Mouse (Mus musculus) limb, embryonic 13.5 days (tissue): Measurements from ENCODE around the gene Prpf40b. TPM values are rescaled to one million over a fixed set of nuclear protein-coding genes. Genes with fewer than 3 reads are reported as not detected.

Experiments used
- ATAC-seq: fragments of 200-750 bp; cut with Nextera tagmentation; 2 replicates; pipeline ENCODE4 v1.8.0; 2017; ENCODE audit warnings: low read depth, moderate number of reproducible peaks, moderate TSS enrichment; ENCODE audit not compliant: low FRiP score
- H3K27ac ChIP-seq: fragments of 300-500 bp; sonication (generic); 2 replicates; pipeline ENCODE4 v1.5.1; 2015; ENCODE audit warnings: inconsistent platforms, mild to moderate bottlenecking, moderate library complexity
- H3K27me3 ChIP-seq: fragments of 300-500 bp; sonication (generic); 2 replicates; pipeline ENCODE4 v1.6.1; 2015; ENCODE audit warnings: mild to moderate bottlenecking, inconsistent platforms
- H3K36me3 ChIP-seq: fragments of 300-500 bp; sonication (generic); 2 replicates; pipeline ENCODE4 v1.6.1; 2015; ENCODE audit warnings: inconsistent platforms, mild to moderate bottlenecking, moderate library complexity
- H3K4me1 ChIP-seq: fragments of 300-500 bp; sonication (generic); 2 replicates; pipeline ENCODE4 v1.6.1; 2015; ENCODE audit warnings: inconsistent platforms
- H3K4me2 ChIP-seq: fragments of 300-500 bp; sonication (generic); replicated peaks from 2 replicates; pipeline ENCODE4 v1.6.1; 2015; ENCODE audit warnings: inconsistent platforms, mild to moderate bottlenecking, moderate library complexity
- H3K4me3 ChIP-seq: fragments of 300-500 bp; sonication (generic); 2 replicates; pipeline ENCODE4 v1.5.1; 2015; ENCODE audit warnings: moderate library complexity, mild to moderate bottlenecking, inconsistent platforms
- H3K9ac ChIP-seq: fragments of 300-500 bp; sonication (generic); 2 replicates; pipeline ENCODE4 v1.6.1; 2015; ENCODE audit warnings: mild to moderate bottlenecking, inconsistent platforms
- H3K9me3 ChIP-seq: fragments of 300-500 bp; sonication (generic); 2 replicates; pipeline ENCODE4 v1.6.1; 2016; ENCODE audit warnings: inconsistent platforms
- WGBS: fragments of 180-500 bp; shearing (Covaris S2); methylation state at CpG from one replicate; pipeline ENCODE4 v1.1.7; 2015; 5-methylcytosine and 5-hydroxymethylcytosine counted together
- polyA plus RNA-seq: library from polyadenylated mRNA; unstranded; fragments of >200 nt; fragmentation: Nextera tagmentation; extraction: Ambion mirVana; gene quantifications from 2 replicates; pipeline ENCODE4 v1.2.1, GENCODE M21; 2015

Prpf40b gene
- polyA plus RNA-seq, 1 experiment from 2014 or later = 80.3 TPM

GRCm38 (mm10) chr15:99295484-99295981 lies 646 bp downstream of the Prpf40b start, which contains the start of gene Fam186b:
Fam186b (minus strand) TSS chr15:99295888.
- Histone ChIP-seq H3K36me3 (peaks cover 9% of the 10 kb centered on the region), H3K9ac (peak within 1 kb of the TSS; percentile 78), H3K4me2 (peak within 1 kb of the TSS; percentile 75), H3K4me1 (peaks cover 23% of the 10 kb centered on the region), H3K27ac (peak within 1 kb of the TSS; percentile 88), H3K27me3 (no peaks in the 10 kb centered on the region), H3K9me3 (no peaks in the 10 kb centered on the region), H3K4me3 (peak within 1 kb of the TSS; percentile 67)
- under 1% methylated on average over 14 of the region's 17 CpGs for WGBS
- ATAC-seq = no peak; the same call in 1 of the 2 replicates

- Histone ChIP-seq H3K9ac (peak overlapping the region; percentile 78), H3K27me3 (no peaks in the 10 kb centered on the region), H3K27ac (peak overlapping the region; percentile 88; the same call in 1 of the 2 replicates), H3K9me3 (no peaks in the 10 kb centered on the region), H3K4me1 (peaks cover 23% of the 10 kb centered on the region), H3K4me3 (peak overlapping the region; percentile 67), H3K4me2 (peak overlapping the region; percentile 75), H3K36me3 (peaks cover 9% of the 10 kb centered on the region)
- no peak for ATAC-seq
- 33% methylated on average over 5 of the region's 5 CpGs for WGBS
These were observed 1.3 kb downstream of the Prpf40b start for GRCm38 (mm10) chr15:99296213-99296612.

- 85% methylated on average over 9 of the region's 9 CpGs for WGBS
- Histone ChIP-seq H3K9ac (no peak overlapping the region), H3K4me3 (no peak overlapping the region), H3K36me3 (peaks cover 98% of the 10 kb centered on the region), H3K4me2 (no peak overlapping the region), H3K27me3 (no peaks in the 10 kb centered on the region), H3K9me3 (no peaks in the 10 kb centered on the region), H3K27ac (no peak overlapping the region), H3K4me1 (no peaks in the 10 kb centered on the region)
- no peak for ATAC-seq
These were observed 12.6 kb downstream of the Prpf40b start for GRCm38 (mm10) chr15:99307476-99307875.

DNA sequence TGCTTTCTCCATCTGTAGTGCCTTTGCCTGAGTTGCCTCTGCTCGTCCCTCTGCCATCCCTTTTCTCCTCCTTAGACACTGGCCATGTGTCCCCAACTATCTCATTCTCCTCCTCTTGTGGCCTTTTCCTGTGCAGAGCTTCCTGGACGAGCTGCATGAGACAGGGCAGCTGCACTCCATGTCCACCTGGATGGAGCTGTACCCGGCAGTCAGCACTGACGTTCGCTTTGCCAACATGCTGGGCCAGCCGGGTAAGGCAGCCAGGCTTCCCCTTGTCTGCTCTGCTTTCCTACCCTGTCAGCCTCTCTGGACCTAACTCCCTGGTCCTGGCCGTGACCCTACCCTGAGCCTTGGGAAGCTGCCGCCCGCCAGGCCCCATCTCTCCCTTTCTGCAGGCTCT lies 14.7 kb downstream of the Prpf40b start:
- peaks cover 97% of the 10 kb centered on the region for H3K36me3 ChIP-seq
- H3K9ac ChIP-seq = no peak overlapping the region
- H3K27me3 ChIP-seq = no peaks in the 10 kb centered on the region
- H3K27ac ChIP-seq = no peak overlapping the region
- no peak for ATAC-seq
- no peaks in the 10 kb centered on the region for H3K9me3 ChIP-seq
- 91% methylated on average over 9 of the region's 9 CpGs for WGBS
- no peak overlapping the region for H3K4me3 ChIP-seq
- H3K4me1 ChIP-seq = no peaks in the 10 kb centered on the region
- no peak overlapping the region for H3K4me2 ChIP-seq

GRCm38 (mm10) chr15:99310617-99311016 lies 15.7 kb downstream of the Prpf40b start:
- Histone ChIP-seq H3K9me3 (no peaks in the 10 kb centered on the region), H3K36me3 (peaks cover 97% of the 10 kb centered on the region), H3K27me3 (no peaks in the 10 kb centered on the region), H3K4me1 (no peaks in the 10 kb centered on the region), H3K9ac (no peak overlapping the region), H3K27ac (no peak overlapping the region), H3K4me3 (no peak overlapping the region), H3K4me2 (no peak overlapping the region)
- no peak for ATAC-seq
- 86% methylated on average over 5 of the region's 5 CpGs for WGBS

GRCm38 (mm10) chr15:99314891-99315290 lies 20.0 kb downstream of the Prpf40b start:
- 93% methylated on average over 16 of the region's 16 CpGs for WGBS
- H3K9me3 ChIP-seq = no peaks in the 10 kb centered on the region
- no peaks in the 10 kb centered on the region for H3K4me1 ChIP-seq
- ATAC-seq = no peak
- H3K27ac ChIP-seq = no peak overlapping the region
- H3K4me2 ChIP-seq = no peak overlapping the region
- H3K4me3 ChIP-seq = no peak overlapping the region
- no peak overlapping the region for H3K9ac ChIP-seq
- H3K27me3 ChIP-seq = no peaks in the 10 kb centered on the region
- H3K36me3 ChIP-seq = peaks cover 97% of the 10 kb centered on the region

DNA sequence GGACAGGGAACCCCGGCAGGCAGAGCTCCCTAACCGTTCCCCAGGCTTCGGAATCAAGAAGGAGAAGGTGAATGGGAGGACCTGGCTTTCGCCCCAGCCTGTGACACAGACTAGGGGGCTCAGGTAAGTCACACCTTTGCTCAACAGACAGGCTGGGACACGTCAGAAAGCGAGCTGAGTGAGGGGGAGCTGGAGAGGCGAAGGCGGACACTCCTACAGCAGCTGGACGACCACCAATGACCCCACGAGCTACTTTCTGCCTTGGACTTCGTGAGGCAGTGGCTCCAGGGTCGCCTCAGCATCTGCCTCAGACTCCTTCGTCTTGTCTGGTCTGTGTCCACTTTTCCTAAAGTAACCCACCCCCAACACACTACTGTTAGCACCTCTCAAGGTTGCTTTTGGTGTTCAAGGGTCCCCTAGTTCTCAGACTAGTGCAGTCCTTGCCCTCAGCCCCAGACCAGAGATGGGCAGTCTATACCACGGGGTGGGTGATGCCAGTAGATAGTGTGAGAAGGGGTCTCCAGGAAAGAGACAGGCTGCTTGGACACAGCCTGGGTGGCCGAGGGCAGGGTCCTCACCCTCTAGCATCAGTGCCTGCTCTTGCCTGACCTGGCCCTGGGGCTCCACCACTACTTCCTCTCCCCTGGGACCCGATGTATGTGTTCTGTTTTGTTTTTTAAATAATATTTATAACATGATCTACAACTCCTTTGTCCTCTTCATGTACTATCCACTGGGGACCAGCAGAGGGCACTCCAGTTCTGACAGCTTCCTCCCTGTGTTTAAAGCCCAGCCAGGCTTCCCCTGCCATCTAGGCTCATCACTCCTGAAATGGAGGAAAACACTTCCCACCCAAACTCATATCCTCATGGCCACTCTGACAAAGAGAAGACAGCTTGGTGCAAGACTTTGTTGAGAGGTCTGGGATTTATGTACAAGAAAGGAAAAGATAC lies 21.7 kb downstream of the Prpf40b start:
- Histone ChIP-seq H3K9ac (no peak overlapping the region), H3K4me1 (no peaks in the 10 kb centered on the region), H3K4me3 (no peak overlapping the region), H3K36me3 (peaks cover 98% of the 10 kb centered on the region), H3K27ac (peak overlapping the region; percentile 44; the same call in 1 of the 2 replicates), H3K27me3 (no peaks in the 10 kb centered on the region), H3K9me3 (no peaks in the 10 kb centered on the region), H3K4me2 (no peak overlapping the region)
- peak; percentile 34; the same call in 1 of the 2 replicates for ATAC-seq
- 77% methylated on average over 16 of the region's 16 CpGs for WGBS

DNA sequence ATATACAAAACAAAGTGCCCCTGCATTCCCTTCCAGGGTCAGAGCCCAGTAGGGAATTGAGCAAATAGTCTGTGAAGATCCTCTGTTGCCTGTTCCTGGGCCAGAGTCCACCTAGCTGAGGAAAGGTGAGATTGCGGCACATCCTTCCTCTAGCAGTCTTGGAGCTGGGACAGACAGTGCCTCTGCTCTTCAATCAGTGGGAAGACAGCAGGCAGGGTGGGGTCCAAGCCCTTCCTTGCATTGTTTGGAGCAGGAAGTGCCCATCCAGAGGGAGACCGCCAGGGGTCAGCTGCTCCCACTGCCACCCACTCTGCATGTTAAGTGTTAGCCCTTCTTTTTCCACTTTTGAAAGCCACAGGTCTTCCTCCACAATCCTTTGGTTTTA lies 22.4 kb downstream of the Prpf40b start:
- Histone ChIP-seq H3K4me2 (no peak overlapping the region), H3K27ac (peak overlapping the region; percentile 44; the same call in 1 of the 2 replicates), H3K4me3 (no peak overlapping the region), H3K36me3 (peaks cover 98% of the 10 kb centered on the region), H3K9me3 (no peaks in the 10 kb centered on the region), H3K9ac (peak overlapping the region; percentile 19), H3K27me3 (no peaks in the 10 kb centered on the region), H3K4me1 (no peaks in the 10 kb centered on the region)
- 83% methylated on average over 2 of the region's 2 CpGs for WGBS
- ATAC-seq = no peak

DNA sequence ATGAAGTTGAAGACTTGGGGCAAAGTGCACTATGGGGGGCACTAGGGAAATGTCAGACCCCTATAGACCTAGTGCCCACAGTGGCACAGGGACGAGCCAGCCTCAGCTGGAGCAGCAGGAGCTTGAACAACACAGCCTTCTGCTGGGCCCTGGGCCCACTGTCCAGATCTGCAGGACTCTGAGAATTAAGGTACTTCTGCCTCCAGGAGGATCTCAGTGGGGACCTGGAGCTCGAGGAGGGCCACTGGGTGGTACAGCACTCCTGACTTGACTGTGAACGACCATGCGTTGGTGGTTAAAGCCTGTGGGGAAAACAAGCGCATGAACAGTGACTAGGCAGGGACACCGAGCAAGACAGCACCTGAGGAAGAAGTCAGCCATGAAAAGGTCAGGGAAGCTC lies 23.2 kb downstream of the Prpf40b start:
- Histone ChIP-seq H3K9me3 (no peaks in the 10 kb centered on the region), H3K9ac (0 out of 2 replicates have a peak overlapping the region, but pooled peaks have one; percentile 19), H3K27ac (peak overlapping the region; percentile 44; the same call in 1 of the 2 replicates), H3K27me3 (no peaks in the 10 kb centered on the region), H3K36me3 (peaks cover 98% of the 10 kb centered on the region), H3K4me3 (no peak overlapping the region), H3K4me2 (no peak overlapping the region), H3K4me1 (no peaks in the 10 kb centered on the region)
- no peak for ATAC-seq
- WGBS = 91% methylated on average over 6 of the region's 6 CpGs

DNA sequence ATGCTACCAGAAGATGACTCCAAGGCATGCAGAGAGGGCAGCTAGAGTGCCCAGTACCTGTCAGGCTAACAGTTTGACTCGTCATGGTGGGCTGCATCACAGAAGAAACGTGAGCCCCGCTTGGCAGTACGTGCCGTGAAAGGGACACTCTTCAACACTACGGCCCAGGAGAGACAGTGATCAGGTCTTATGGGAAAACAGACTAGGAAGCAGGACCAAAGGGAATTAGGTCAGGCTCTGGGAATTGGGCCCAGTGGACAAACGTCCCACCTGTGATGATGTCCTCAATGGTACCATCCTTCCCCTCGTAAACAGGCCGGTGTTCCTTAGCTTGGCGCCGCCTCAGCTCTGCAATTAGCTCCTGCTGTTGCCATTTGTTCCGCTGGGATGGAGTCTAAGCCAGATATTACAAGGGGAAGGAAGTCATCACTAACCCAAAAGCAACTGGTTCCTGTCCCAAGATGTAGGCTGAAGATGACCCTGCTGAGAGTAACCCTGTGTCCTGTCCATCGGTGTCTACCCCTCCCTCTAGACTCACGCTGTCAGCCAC lies 24.0 kb downstream of the Prpf40b start:
- H3K36me3 ChIP-seq = peaks cover 99% of the 10 kb centered on the region
- H3K9ac ChIP-seq = no peak overlapping the region
- H3K9me3 ChIP-seq = no peaks in the 10 kb centered on the region
- no peak for ATAC-seq
- H3K4me1 ChIP-seq = no peaks in the 10 kb centered on the region
- no peak overlapping the region for H3K4me3 ChIP-seq
- H3K27me3 ChIP-seq = no peaks in the 10 kb centered on the region
- WGBS = 77% methylated on average over 14 of the region's 14 CpGs
- no peak overlapping the region; the same call in 1 of the 2 replicates for H3K27ac ChIP-seq
- H3K4me2 ChIP-seq = no peak overlapping the region

DNA sequence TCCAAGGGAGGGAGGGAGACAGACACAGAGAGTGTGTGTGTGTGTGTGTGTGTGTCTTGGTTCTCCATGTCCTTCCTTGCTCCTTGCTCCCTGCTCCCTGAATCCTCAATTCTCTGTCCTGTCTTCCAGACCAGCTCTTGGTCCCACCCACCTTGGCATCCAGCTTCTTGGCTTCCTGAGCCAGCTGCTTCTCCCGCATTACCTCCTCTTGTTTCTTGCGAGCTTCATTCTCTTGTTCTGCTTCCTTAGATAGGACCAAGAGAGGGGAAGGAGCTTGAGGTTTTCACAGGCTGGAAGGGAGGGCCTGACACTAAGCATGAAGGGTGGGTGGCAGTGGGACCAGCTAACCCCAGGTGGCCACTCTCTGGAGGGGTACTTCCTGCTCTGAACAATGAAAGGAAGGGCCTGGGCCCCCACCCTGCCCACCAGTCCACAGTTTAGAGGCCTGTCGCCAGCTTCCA lies 24.6 kb downstream of the Prpf40b start:
- no peaks in the 10 kb centered on the region for H3K4me1 ChIP-seq
- no peaks in the 10 kb centered on the region for H3K9me3 ChIP-seq
- H3K4me2 ChIP-seq = no peak overlapping the region
- ATAC-seq = no peak
- H3K9ac ChIP-seq = no peak overlapping the region
- WGBS = 74% methylated on average over 3 of the region's 3 CpGs
- peaks cover 99% of the 10 kb centered on the region for H3K36me3 ChIP-seq
- H3K27me3 ChIP-seq = no peaks in the 10 kb centered on the region
- H3K27ac ChIP-seq = no peak overlapping the region; the same call in 1 of the 2 replicates
- no peak overlapping the region for H3K4me3 ChIP-seq

DNA sequence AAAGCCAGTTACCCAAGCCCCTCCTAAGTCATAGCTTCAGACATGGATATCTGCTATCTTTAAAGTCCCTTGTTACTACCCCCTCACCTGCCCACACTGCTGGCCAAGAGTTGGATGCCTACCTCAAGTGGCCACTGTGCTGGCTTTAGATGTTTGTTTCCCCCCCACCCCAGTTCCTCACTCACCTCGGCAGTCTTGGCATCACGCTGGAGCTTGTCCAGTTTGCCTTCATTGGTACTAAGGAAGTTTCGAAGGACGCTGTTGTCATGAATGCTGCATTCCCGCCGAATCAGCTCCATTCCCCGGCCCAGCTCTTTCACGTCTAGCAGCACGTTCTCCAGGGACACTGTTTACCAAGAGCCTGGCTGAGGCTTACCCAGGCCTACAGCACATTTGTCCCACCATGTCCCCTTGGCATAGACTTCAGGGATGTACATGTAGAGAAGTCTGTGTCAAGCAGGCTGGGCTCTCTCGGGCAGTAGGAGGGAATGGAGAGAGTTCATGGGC lies 25.3 kb downstream of the Prpf40b start:
- H3K4me3 ChIP-seq = no peak overlapping the region
- H3K9me3 ChIP-seq = no peaks in the 10 kb centered on the region
- 81% methylated on average over 10 of the region's 10 CpGs for WGBS
- H3K36me3 ChIP-seq = peaks cover 99% of the 10 kb centered on the region
- H3K4me1 ChIP-seq = no peaks in the 10 kb centered on the region
- no peak for ATAC-seq
- peak overlapping the region; percentile 17; the same call in 1 of the 2 replicates for H3K27ac ChIP-seq
- H3K9ac ChIP-seq = no peak overlapping the region
- no peak overlapping the region for H3K4me2 ChIP-seq
- H3K27me3 ChIP-seq = no peaks in the 10 kb centered on the region
